In genomic region chr14:30875955-30876354, GRCm38 (mm10) we compare ENCODE assay signal across 15 mouse cellular contexts. TPM values are rescaled to one million over a fixed set of nuclear protein-coding genes. Genes with fewer than 3 reads are reported as not detected.
DNase-seq lines count a peak whose midpoint lies in the region; ATAC-seq lines count a peak whose summit lies in the region.
"Had no signal": no experiment of that assay in that cellular context is flagged by ENCODE, and none has a peak within 500 bp of the region (broad histone marks: within the 10 kb centered on the region; RNA-seq: fewer than 3 reads in every experiment).

No protein-coding gene starts in this region.

- H3K4me1 ChIP-seq in intestine, embryonic 16.5 days (ENCODE audit: control insufficient read depth, insufficient read depth, low read length), result peaks cover 25% of the 10 kb centered on the region
- peaks cover 33% of the 10 kb centered on the region for H3K4me1 ChIP-seq in liver, embryonic 11.5 days (replicated peaks; ENCODE audit: control insufficient read depth, insufficient read depth, low read length)
- no peaks in the 10 kb centered on the region for H3K4me1 ChIP-seq in midbrain, embryonic 11.5 days (ENCODE audit: control insufficient read depth, insufficient read depth, low read length)

- no peaks in the 10 kb centered on the region for H3K27me3 ChIP-seq in intestine, embryonic 16.5 days (replicated peaks; ENCODE audit: control insufficient read depth, insufficient read depth, low read length)
- H3K27me3 ChIP-seq in liver, embryonic 11.5 days (replicated peaks; ENCODE audit: control insufficient read depth, insufficient read depth, low read length), result no peaks in the 10 kb centered on the region
- H3K27me3 ChIP-seq in midbrain, embryonic 11.5 days (ENCODE audit: control insufficient read depth, insufficient read depth, low read length), result no peaks in the 10 kb centered on the region

- no peaks in the 10 kb centered on the region for H3K36me3 ChIP-seq in intestine, embryonic 16.5 days (ENCODE audit: control insufficient read depth, insufficient read depth, low read length)
- H3K36me3 ChIP-seq in liver, embryonic 11.5 days (ENCODE audit: control insufficient read depth, insufficient read depth, low read length), result peaks cover 10% of the 10 kb centered on the region; the same call in 1 of the 2 replicates
- H3K36me3 ChIP-seq in midbrain, embryonic 11.5 days (ENCODE audit: control insufficient read depth, insufficient read depth, low read length), result no peaks in the 10 kb centered on the region; the same call in 1 of the 2 replicates

- no peak; the same call in 1 of the 2 replicates for ATAC-seq in intestine, embryonic 16.5 days
- no peak for ATAC-seq in liver, embryonic 11.5 days (replicated peaks; ENCODE audit: low FRiP score)
- no peak for ATAC-seq in midbrain, embryonic 11.5 days (ENCODE audit: low FRiP score)
- ATAC-seq in erythroblast, adult 5-6 weeks (replicated peaks; ENCODE audit: low FRiP score, poor library complexity, severe bottlenecking), result no peak
- ATAC-seq: forebrain, embryonic 16.5 days; hindbrain, embryonic 16.5 days had no signal

- H3K9ac ChIP-seq in intestine, embryonic 16.5 days (ENCODE audit: low read depth, low read length), result peak overlapping the region; percentile 26; the same call in 1 of the 2 replicates
- H3K9ac ChIP-seq in liver, embryonic 11.5 days (ENCODE audit: low read depth, low read length), result 0 out of 2 replicates have a peak overlapping the region, but pooled peaks have one; percentile 3
- no peak overlapping the region for H3K9ac ChIP-seq in midbrain, embryonic 11.5 days (ENCODE audit: low read length)

- H3K9me3 ChIP-seq in intestine, embryonic 16.5 days (ENCODE audit: control insufficient read depth, low read length), result no peaks in the 10 kb centered on the region
- no peaks in the 10 kb centered on the region for H3K9me3 ChIP-seq in liver, embryonic 11.5 days (ENCODE audit: control insufficient read depth, low read length)
- no peaks in the 10 kb centered on the region for H3K9me3 ChIP-seq in midbrain, embryonic 11.5 days (ENCODE audit: control insufficient read depth, low read length)

- WGBS in intestine, embryonic 16.5 days, result 85% methylated on average over 9 of the region's 9 CpGs
- WGBS in liver, embryonic 11.5 days, result 76% methylated on average over 9 of the region's 9 CpGs
- WGBS in midbrain, embryonic 11.5 days, result 83% methylated on average over 9 of the region's 9 CpGs

- peak overlapping the region; percentile 83 for H3K27ac ChIP-seq in intestine, embryonic 16.5 days (ENCODE audit: low read length)
- H3K27ac ChIP-seq in liver, embryonic 11.5 days (ENCODE audit: low read depth, low read length), result peak overlapping the region; percentile 81
- H3K27ac ChIP-seq in midbrain, embryonic 11.5 days (ENCODE audit: low read depth, low read length), result no peak overlapping the region

- DNase-seq in lung, postnatal 10 days, result peak; percentile 45
- no peak for DNase-seq in lung, postnatal 25 days (ENCODE audit: low spot score)
- DNase-seq in liver, embryonic 11.5 days (ENCODE audit: low spot score), result no peak
- DNase-seq in midbrain, embryonic 11.5 days (ENCODE audit: low spot score, missing footprints), result no peak
- DNase-seq in ovary, postnatal 14 days (ENCODE audit: low spot score), result no peak
- DNase-seq: adrenal gland, postnatal 25 days; cerebellum, adult 2 months; gastrocnemius, postnatal 36 days; layer of hippocampus, adult 9-11 months; thymus, postnatal 4 days had no signal

- no peak overlapping the region for H3K4me3 ChIP-seq in intestine, embryonic 16.5 days (ENCODE audit: low read length)
- no peak overlapping the region for H3K4me3 ChIP-seq in liver, embryonic 11.5 days (ENCODE audit: low read depth, low read length)
- H3K4me3 ChIP-seq in midbrain, embryonic 11.5 days (ENCODE audit: low read depth, low read length), result no peak overlapping the region

- no peak overlapping the region for H3K4me2 ChIP-seq in intestine, embryonic 16.5 days (ENCODE audit: low read depth, low read length)
- H3K4me2 ChIP-seq in liver, embryonic 11.5 days, result no peak overlapping the region
- no peak overlapping the region for H3K4me2 ChIP-seq in midbrain, embryonic 11.5 days

RNA-seq across cellular contexts. Expression of gene Mustn1, which starts 3.0 kb away (rescaled TPM):
- polyA plus RNA-seq in intestine, embryonic 16.5 days (2015; fragmentation: Nextera tagmentation; extraction: Ambion mirVana), result 8.8 and 10.6 TPM in 2 replicates
- polyA plus RNA-seq in liver, embryonic 11.5 days (2014; fragmentation: Nextera tagmentation; extraction: Ambion mirVana), result 0.25 and 0.45 TPM in 2 replicates
- 0.30 and 0.42 TPM in 2 replicates for polyA plus RNA-seq in midbrain, embryonic 11.5 days (2014; fragmentation: Nextera tagmentation; extraction: Ambion mirVana)
- total RNA-seq in erythroblast, adult 5-6 weeks (2015; ENCODE audit: low replicate concordance), result 1.3 TPM in 1 of 2 replicates, not detected in the other
- total RNA-seq in erythroblast, adult 5-6 weeks (2017; ENCODE audit: low replicate concordance), result not detected in 2 replicates

RNA-seq across cellular contexts. Expression of gene Itih4, which starts 10.3 kb away (rescaled TPM):
- polyA plus RNA-seq in intestine, embryonic 16.5 days (2015; fragmentation: Nextera tagmentation; extraction: Ambion mirVana), result 1.0 and 3.1 TPM in 2 replicates
- 3.4 and 4.4 TPM in 2 replicates for polyA plus RNA-seq in liver, embryonic 11.5 days (2014; fragmentation: Nextera tagmentation; extraction: Ambion mirVana)
- 0.15 TPM in 1 of 2 replicates, not detected in the other for polyA plus RNA-seq in midbrain, embryonic 11.5 days (2014; fragmentation: Nextera tagmentation; extraction: Ambion mirVana)
- total RNA-seq in erythroblast, adult 5-6 weeks (2015; ENCODE audit: low replicate concordance), result not detected in 2 replicates
- not detected in 2 replicates for total RNA-seq in erythroblast, adult 5-6 weeks (2017; ENCODE audit: low replicate concordance)
- total RNA-seq: left cerebral cortex, postnatal 36 days had no signal
- polyA plus RNA-seq: forebrain, embryonic 16.5 days; hindbrain, embryonic 16.5 days had no signal

RNA-seq across cellular contexts. Expression of gene Itih3, which starts 47.6 kb away (rescaled TPM):
- polyA plus RNA-seq in intestine, embryonic 16.5 days (2015; fragmentation: Nextera tagmentation; extraction: Ambion mirVana), result 3.6 and 8.1 TPM in 2 replicates
- 57.8 and 64.8 TPM in 2 replicates for polyA plus RNA-seq in liver, embryonic 11.5 days (2014; fragmentation: Nextera tagmentation; extraction: Ambion mirVana)
- 0.48 and 0.57 TPM in 2 replicates for polyA plus RNA-seq in midbrain, embryonic 11.5 days (2014; fragmentation: Nextera tagmentation; extraction: Ambion mirVana)
- total RNA-seq in erythroblast, adult 5-6 weeks (2015; ENCODE audit: low replicate concordance), result not detected in 2 replicates
- total RNA-seq in erythroblast, adult 5-6 weeks (2017; ENCODE audit: low replicate concordance), result not detected in 2 replicates

RNA-seq across cellular contexts. Expression of gene Tmem110, which starts 50.6 kb away (rescaled TPM):
- polyA plus RNA-seq in intestine, embryonic 16.5 days (2015; fragmentation: Nextera tagmentation; extraction: Ambion mirVana), result 18.6 and 20.6 TPM in 2 replicates
- polyA plus RNA-seq in liver, embryonic 11.5 days (2014; fragmentation: Nextera tagmentation; extraction: Ambion mirVana), result 22.6 and 26.1 TPM in 2 replicates
- polyA plus RNA-seq in midbrain, embryonic 11.5 days (2014; fragmentation: Nextera tagmentation; extraction: Ambion mirVana), result 22.0 and 23.3 TPM in 2 replicates
- total RNA-seq in erythroblast, adult 5-6 weeks (2015; ENCODE audit: low replicate concordance), result 2.1 and 11.3 TPM in 2 replicates
- 0.98 and 2.2 TPM in 2 replicates for total RNA-seq in erythroblast, adult 5-6 weeks (2017; ENCODE audit: low replicate concordance)
